Mouse (Mus musculus) mature B cell (primary cell): Measurements from ENCODE around the gene Agrn.

Experiments used
- in situ Hi-C: fragments of 300-500 bp; cut with MboI; formaldehyde crosslinking; loops from 2 replicates; pipeline ENCODE4 v1.14.3; 2019

The Agrn gene

DNA sequence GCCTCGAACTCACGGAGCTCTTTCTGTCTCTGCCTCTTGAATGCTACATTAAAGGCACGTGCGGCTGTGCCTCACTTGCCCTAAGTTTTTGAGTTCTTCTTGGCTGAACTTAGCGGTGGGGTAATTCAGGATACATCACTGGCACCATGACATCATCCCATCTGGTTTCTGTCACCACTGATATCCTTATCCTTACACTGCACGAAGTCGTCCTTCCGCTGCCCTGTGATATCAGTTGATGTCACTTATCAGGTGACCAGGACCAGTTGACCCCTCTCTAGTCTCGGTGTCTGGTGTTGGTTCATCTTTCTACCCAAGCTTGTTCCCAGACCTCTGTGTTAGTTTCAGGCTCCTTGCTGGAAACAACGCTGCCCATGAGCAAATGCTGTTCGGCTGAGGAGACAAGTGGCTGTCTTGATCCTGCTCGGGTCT, 5.2 kb upstream of the Agrn start:
- in situ Hi-C loops, result no loop called here

DNA sequence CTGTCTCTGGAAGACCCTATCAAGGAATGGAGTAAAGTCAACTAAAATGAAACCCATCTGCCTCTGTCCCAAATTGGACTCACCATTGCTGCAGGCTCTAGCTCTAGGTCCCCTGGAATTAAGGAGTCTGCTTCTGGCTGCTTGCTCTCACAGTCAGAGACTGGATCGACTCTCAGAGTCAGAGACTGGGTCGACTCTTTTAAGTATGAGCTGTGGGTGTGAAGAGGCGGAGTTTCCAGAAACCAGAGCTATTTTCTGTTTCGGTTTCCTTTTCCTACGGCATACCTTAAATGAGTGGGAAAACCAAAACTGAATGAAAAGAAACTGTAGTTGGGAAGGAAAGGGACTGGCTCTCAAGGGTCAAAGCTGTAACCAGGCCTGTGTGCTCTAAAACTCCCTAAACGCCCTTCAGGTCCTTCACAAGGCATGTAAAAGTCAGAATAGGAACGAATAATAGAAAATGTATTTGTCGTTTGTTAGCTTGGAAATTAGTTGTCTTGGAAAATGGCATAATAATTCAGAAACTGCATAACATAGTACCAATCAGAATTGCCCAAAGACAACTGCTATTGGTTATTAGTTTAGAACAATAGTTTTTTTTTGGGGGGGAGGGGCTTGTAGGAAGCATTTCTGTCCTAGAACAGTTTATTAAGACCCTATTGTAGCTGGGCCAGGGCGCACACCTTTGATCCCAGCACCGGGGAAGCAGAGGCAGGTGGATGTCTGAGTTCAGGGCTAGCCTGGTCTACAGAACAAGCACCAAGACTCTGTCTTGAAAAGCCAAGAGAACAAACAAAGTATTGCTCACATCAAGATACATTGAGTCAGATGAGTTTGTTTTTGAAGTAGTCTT, 3.6 kb upstream of the Agrn start, which contains the start of gene Isg15:
Isg15 (minus strand) TSS at position 196 of the 853 bp plus-strand sequence.
- in situ Hi-C loops, result no loop called here

DNA sequence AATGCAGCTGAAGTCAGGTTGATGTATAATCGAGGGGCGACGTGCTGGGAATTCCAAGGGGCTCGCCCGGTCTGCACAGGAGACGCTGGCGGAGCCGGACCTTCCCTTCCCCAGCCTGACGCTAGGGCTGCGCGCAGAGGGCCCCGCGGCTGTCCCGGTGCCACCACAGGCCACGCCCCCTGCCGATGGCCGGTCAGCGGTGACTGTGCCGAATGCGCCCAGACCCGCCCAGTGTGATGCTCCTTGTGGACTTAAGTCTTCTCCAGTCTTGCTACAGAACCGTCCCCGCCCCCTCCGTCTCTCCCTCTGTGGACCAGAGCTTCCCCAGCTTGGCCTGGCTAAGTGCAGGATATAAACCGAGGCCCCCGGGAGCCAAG, 529 bp upstream of the Agrn start:
- in situ Hi-C loops, result loop anchor here (10.0 kb wide), 1 partner anchor 83 kb away; no protein-coding TSS in a partner anchor

DNA sequence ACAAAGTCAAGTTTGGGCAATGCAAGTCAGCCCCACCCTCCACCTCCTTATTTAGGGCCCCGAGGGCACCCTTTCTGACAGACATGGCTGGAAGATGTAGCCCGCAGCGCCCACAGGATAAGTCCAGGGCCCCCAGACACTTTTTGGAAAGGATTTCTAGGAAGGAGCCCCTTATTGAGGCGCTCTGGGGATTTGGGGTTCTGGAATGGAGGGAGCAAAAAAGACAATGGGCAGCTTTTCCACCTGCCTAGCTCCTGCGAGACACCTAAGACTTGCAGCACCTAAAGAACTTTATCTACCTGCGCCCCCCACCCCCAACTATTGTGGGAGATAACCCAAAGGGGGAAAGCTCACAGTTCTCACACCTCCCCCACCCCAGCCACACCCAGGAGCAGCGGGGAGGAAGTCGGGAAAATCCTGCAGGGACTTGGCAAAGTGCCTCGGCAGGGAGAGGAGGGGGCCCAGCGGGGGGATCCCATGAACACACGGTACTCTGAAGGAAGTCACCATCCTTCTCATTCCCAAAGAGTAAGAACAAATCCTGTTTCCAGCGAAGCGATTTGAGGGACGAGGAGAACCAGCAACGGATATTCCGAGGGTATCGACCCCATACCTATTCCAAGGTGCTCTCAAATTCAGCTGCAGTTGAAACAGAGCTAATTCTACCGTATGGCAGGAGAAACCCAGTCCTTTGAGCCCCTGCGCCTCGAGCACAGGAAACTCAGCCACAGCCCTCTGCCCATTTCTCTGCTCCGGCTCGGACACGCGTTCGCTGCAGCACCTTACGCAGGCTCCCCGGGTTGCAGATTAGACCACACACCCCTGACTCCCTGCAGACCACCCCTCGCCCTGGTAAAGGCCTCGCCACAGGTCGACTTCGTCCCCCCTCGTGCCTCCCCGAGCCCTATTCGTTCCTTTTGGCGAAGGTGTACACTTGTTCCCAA, 1.1 kb downstream of the Agrn start:
- in situ Hi-C loops, result loop anchor here (10.0 kb wide), 1 partner anchor 81 kb away; no protein-coding TSS in a partner anchor

DNA sequence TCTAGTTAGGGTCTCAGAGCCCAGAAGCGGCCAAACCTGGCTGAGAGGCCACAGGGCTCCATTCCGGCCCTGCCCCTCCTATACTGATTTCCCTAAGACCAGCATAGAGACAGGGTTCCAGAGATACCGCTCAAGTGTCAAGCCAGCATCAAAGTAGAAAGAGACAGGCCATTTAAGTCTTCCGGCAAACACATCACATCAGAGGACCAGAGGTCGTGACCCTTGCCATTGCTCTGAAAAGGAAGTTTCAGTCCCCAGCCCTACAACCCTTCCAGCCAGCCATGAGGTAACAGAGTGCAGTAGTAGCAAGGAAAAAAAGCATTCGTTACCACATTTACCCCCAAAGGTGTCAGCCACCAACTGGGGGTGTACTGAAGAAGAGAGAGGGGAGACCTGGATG, 2.9 kb downstream of the Agrn start:
- in situ Hi-C loops, result loop anchor here (10.0 kb wide), 1 partner anchor 80 kb away; no protein-coding TSS in a partner anchor

DNA sequence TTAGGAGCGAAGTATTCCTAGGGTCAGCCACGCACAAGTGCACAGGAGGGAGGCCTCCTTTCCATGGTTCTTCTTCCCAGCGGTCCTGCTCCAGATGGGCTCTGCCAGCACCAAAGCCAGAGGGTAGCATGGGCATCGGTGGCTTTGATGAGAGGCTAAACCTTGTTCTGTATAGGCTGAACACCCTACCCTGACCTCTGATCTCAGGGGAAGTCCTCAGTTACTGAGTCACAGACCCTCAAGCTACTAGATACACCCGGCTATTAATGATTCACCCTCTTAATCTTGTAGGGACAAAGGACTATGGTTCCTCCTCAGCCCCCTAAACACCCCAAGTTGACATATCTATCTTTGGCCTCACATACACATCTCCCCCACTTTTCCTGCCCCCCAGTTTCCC, 3.4 kb downstream of the Agrn start:
- in situ Hi-C loops, result loop anchor here (10.0 kb wide), 1 partner anchor 79 kb away; no protein-coding TSS in a partner anchor

DNA sequence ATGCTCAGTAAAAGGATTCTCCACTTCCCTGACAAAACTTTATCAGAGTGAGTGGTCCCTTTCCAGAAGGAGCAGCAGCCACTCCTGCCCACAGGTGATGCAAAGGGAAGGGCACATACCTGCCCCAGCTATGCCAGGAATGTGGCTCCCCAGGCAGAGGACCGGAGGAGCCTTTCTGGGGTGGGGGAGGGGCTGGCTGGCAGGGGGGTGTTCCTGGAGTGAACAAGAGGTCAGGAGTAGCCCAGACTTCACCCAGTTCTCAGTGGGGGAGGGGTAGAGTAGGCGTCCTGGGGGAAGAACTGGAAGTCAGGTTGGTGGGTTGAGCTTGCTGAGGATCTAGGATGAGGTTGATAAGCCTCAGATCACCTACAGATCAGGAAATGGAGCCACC, 4.1 kb downstream of the Agrn start:
- in situ Hi-C loops, result loop anchor here (10.0 kb wide), 1 partner anchor 78 kb away; no protein-coding TSS in a partner anchor

DNA sequence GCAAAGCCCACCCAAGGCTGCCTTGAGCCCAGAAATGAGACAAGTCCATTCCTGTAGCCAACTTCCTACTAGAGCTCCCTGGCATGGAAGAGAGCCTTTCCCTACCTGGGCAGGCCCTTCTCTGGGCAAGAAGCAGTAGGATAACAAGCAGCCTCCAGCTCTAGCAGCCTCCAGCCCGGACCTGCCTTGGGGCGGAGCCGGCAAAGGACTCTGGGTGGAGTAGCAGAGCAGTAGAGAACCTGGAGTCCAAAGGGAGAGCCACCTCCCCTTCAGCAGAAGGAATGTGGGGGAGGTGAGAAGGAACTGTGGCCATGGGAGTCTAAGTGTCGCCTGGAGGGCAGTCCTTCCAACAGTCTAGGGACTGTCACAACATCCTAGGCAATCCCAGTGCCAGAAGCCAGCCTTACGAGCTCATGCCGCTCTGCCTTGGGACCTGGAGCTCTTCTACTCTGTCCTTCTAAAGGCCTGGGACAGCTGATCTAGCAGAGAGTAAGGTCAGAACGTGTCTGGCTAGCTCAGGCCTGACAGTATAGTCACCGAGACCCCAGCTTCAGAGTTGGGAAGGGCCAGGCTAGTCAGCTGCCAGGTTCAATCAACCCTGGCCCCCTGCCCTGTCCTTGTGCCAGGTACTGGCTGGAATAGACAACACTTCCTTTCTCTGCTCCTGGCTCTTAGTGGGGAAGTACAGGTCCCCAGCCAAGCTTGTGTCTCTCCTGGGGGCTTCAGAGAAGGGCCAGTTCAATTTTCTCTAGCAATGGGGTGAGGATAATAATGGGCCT, 4.7 kb downstream of the Agrn start:
- in situ Hi-C loops, result loop anchor here (10.0 kb wide), 1 partner anchor 78 kb away; no protein-coding TSS in a partner anchor

DNA sequence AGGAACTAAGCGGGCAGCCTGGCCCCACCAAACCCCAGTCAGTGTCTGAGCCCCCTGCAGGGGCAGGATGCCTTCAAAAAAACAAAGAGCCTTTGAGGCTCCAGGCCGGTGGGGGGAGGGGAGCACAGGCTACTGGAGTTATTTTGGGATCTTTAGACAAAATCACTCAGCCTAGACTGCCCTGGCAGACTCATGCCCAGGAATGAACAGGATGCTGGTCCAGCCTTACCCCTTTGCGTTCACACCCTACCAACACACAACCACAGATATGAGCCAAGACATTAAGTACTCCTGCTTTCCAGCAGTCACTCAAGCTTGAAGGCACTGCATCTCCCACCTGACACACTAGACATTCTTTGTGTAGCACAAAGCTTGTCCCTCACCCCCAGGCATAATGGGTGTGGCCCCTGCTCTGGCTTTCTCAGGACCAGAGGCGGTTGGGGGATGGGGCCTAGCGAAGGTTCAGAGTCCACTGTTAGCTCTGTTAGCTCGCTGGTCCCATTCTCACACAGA, 8.4 kb downstream of the Agrn start:
- in situ Hi-C loops, result no loop called here

DNA sequence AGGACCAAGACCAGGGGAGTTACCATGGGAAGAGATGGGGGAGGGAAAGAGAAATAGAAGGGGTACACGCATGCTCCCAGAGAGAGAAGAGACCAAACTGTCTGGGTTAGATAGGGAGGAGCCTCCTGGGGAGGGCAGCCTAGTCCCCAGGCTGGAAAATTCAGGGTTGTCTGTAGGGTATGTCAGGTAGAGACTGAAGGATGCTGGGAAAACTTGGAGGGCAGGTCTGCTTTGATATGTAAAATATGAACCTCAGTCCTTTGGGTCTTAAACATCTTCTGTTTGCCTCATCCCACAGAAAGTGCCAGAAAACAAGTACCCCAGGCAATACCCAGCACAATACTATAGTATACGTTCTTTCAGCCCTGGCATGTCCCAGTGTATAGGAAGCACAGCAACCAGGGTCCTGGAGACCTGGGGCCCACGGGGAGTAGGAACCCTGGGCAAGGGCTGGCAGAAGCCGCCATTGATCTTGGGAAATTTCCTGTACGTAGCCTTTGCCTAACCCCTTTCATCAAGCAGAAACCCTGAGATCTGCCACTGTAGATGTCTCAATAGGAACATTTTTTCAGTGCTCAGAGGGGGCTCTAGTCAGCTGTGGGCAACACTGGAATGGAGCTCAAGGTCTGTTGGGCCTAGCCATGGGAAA, 9.0 kb downstream of the Agrn start:
- in situ Hi-C loops, result no loop called here

DNA sequence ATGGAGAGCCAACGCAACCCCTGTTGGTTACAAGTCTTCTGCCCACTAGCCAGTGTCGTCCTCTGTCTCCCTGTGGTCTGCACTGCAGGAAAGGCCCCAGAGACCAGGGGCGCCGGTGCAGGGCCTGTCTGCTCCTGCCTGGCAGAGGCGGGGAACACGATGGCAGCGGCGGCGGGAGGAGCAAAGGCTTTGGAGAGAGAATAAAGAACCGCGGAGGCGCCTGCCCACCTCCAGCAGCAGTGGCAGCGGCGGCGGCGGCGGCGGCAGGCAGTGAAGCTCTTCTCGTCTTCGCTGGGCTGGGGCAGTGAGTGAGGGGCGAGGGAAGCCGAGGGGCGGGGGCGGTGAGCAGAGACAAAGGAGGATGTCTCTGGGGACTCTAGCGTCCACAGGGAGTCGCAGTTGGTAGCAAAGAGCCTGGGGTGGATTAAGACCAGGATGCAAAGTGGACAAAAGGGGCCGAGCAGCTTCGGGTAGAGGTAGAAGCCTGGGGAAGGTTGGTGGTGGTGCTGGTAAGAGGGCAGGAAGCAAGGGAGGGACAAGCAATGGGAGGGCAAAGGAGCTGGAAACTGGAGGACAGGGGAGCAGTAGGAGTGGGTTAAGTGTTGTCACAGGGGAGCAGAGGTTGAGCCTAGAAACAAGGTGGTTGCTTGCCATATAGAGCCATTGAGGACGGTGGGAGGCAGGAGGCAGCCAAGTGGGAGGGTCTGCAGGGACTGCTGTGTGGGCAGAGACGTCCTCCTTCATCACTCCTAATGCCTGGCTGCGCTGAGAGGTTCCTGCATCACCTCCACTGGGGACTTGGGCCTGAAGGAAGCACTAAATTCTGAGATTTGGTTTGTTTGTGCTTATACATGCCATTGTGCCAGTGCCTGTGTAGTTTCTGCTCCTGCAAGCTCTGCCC, 11.1 kb downstream of the Agrn start:
- in situ Hi-C loops, result no loop called here

DNA sequence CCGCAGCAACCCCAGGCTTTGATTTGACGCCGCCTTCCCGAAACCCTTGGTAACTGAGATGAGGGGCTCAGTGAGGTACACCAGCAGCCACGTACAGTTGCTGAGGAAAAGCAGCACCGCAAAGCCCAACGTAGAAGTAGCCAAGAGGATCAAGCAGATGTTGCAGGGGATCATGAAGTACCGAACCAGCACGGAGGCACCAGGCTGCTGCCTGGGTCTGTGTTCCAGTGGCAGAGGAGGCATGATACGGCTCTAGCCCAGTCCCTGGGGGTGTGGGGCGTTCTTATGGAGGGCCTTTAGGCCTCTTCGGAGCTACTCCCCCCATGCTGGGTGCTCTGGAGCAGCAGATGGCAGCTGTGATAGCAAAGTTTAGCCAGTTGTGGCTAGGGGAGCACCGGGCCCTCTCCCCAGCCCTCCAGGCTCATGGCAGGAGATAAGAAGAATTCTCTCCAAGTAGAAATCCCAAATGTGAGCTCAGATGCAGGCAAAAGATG, 11.8 kb downstream of the Agrn start:
- in situ Hi-C loops, result no loop called here

DNA sequence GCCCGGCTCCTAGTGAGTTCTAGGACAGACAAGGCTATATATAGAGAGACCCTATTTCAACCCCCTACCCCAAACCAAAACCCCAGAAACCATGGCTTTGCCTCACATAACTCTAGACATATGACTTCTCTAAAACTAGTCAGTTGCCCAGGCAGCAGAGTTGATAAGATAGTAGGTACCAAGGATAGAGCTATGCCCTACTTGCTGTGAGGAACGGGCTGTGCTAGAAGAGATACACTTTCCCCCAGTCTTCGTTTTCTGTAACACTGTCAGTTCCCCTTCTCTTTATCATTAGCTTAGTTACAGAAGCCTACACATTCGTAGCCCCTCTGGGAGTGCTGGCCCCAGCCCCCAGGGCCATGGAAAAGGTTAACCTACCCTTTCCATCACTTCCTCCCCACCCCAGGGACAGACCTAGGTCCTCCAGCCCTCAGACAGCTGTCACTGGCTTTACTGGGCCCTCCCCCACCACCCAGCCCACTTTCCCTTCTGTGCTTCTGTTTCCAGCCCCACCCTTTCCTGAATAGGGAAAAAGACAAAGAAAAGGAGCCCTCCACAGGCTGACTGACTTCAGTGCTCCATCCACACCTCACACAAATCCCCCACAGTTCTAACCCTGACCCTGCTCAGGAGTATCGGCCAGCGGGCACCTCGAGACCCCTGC, 12.9 kb downstream of the Agrn start:
- in situ Hi-C loops, result no loop called here

DNA sequence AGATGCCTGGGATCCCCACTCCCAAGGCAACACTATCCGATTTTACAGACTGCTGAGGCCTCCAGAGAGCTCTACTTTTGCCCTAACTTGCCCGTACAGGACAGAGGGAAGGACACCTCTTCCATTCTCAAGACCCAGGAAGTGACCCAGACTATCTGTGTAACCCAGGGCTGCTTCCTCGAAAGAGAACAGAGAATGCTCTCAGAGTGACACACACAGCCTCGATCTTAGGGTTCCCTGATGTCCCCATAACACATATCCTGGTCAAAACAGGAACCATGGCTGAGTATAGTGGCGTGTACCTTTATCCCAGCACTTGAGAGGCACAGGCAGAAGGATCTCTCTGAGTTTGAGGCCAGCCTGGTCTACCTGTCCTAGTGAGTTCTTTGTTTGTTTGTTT, 13.5 kb downstream of the Agrn start:
- in situ Hi-C loops, result no loop called here

DNA sequence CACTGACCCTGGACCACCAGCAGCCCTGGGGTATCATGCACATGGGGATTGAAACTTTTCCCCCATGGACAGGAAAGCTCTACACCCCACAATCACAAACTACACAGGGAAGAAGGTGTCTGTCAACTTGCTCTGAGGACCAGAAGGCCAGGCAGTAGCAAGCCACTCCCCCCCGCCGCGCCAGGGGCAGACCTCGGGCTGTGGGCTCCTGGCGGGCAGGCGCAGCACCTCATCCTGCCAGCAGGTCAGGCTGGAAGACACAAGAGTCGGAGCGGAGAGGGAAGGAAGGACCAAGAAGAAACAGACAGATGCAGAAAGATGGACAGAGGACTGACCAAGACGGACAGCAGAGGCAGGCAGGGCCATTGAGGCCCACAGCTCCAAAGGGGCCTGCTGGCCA, 19.7 kb downstream of the Agrn start:
- in situ Hi-C loops, result no loop called here

DNA sequence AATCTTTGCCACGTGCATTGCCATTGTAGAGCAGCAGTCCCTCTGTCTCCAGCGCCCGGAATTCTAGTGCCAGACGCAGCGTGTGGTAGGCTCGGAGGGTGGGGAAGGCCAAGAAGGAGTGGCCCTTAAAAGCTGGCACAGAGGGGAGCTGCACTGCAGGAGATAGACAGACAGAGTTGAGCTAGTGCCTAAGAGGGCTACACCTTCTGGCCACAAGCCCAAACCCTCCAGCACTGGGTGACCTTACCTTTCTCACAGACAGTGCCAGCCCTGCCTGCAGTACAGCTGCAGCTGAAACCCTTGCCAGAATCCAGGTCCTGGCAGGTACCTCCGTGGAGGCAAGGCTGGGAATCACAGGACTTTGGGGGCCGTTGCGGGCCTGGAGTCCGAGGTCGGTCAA, 25.5 kb downstream of the Agrn start:
- in situ Hi-C loops, result no loop called here

DNA sequence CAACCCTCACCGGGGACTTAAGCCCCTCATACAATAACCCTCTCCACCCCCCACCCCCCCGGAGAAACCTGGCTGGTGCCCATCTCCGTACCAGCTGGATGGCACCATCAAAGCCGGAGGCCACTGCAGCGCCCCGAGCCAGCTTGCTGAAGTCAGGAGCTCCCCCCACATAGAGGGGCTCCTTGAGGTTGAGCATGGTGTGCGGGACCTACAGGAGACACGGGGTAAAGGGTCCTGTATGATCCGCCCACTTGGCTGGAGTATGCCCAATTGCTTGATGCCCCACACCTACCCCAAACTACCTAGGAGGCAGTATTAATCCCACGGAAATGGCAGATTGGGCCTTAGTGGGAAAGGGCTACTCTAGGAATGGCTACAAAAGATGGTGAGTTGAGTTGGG, 28.2 kb downstream of the Agrn start:
- in situ Hi-C loops, result no loop called here

DNA sequence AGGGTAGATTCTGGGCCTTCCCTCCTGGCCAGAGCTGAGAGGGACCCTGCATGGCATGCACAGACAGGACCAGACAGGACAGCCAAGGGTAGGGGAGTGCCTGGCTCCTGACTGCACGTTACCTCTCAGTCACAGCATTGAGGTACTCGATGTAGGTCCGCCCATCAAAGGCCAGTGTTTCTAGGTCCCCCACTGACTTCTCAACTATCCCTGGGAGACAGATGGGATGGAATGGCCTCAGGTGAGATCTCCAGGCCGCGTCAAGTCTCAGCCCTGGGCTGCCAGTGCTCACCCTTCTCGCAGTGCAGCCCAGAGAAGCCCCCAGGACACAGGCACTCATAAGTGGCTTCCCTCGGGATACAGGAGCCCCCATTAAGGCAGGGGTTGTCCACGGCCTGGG, 28.7 kb downstream of the Agrn start:
- in situ Hi-C loops, result no loop called here

DNA sequence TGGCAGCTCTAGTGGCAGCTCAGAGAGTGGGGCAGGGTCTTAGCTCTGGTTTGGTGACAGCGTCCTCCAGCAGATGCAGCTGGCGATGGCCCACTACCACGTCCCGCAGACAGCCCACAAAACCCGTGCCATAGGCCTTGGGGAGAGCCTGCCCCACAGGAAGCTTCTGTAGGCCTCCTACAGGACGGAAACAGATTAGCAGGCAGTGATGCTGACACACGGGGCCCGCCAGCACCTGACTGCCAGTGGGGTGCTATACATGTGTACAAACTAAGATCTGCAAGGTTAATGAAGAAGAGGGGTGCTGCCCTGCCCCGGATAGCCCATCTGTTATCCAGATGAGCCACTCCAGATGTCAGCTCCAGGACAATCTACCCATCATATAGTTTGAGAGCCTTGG, 30.8 kb downstream of the Agrn start:
- in situ Hi-C loops, result no loop called here
